In the genomic region with DNA sequence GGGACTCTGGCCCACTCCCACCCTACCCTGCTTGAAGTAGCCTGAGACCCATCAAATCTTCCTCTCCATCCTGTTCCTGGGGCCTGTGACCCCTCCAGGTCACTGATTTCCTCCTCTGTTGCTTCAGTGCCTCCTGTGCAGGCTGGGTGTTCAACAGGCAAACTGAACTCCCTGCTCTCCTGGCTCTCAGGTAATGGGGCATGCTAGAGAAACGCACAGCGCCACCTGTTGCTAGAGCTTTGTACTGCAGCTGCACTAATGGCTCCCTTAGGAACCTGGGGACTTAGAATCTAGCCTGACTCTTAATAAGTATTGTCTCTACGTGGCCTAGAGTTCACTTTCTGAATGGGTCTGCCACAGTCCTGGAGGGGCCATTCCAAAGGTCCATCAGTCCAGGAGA, we compare ENCODE assay signal across 9 mouse cellular contexts. TPM values are rescaled to one million over a fixed set of nuclear protein-coding genes. Genes with fewer than 3 reads are reported as not detected.
A peak's percentile ranks its signal among the peaks of the same experiment; 100 is the strongest.
DNase-seq lines count a peak whose midpoint lies in the region; ATAC-seq and TF ChIP-seq lines count a peak whose summit lies in the region.
"Had no signal": no experiment of that assay in that cellular context is flagged by ENCODE, and none has a peak within 500 bp of the region (broad histone marks: within the 10 kb centered on the region; RNA-seq: fewer than 3 reads in every experiment).

No protein-coding gene starts in this region.

- intact Hi-C loops in gastrocnemius, adult 2 months (cut with DNase I), result loop anchor here (2.0 kb wide), 1 partner anchor 178 kb away; no protein-coding TSS in a partner anchor

- TF ChIP-seq CTCF in gastrocnemius, adult 2 months (IDR thresholded peaks at IDR 0.05), result peak; percentile 98; the same call in 1 of the 2 replicates

- H3K4me2 ChIP-seq in liver, embryonic 11.5 days, result no peak overlapping the region
- no peak overlapping the region for H3K4me2 ChIP-seq in neural tube, embryonic 11.5 days (ENCODE audit: low read depth)

- no peaks in the 10 kb centered on the region for H3K4me1 ChIP-seq in liver, embryonic 11.5 days (replicated peaks; ENCODE audit: control insufficient read depth, insufficient read depth, low read length)
- H3K4me1 ChIP-seq in neural tube, embryonic 11.5 days (ENCODE audit: control insufficient read depth, insufficient read depth, low read length), result no peaks in the 10 kb centered on the region

- H3K9me3 ChIP-seq in liver, embryonic 11.5 days (ENCODE audit: control insufficient read depth, low read length), result no peaks in the 10 kb centered on the region
- H3K9me3 ChIP-seq in neural tube, embryonic 11.5 days (ENCODE audit: control insufficient read depth, low read length), result no peaks in the 10 kb centered on the region

- 0 out of 2 replicates have a peak, but pooled peaks have one; percentile 20 for ATAC-seq in liver, embryonic 11.5 days (replicated peaks; ENCODE audit: low FRiP score)
- ATAC-seq in neural tube, embryonic 11.5 days (ENCODE audit: insufficient read depth, low FRiP score, low TSS enrichment), result no peak

- H3K4me3 ChIP-seq in gastrocnemius, adult 2 months, result no peak overlapping the region
- H3K4me3 ChIP-seq in liver, embryonic 11.5 days (ENCODE audit: low read depth, low read length), result no peak overlapping the region
- no peak overlapping the region for H3K4me3 ChIP-seq in neural tube, embryonic 11.5 days (ENCODE audit: low read depth, low read length)

- H3K36me3 ChIP-seq in liver, embryonic 11.5 days (ENCODE audit: control insufficient read depth, insufficient read depth, low read length), result 0 out of 2 replicates have a peak, but pooled peaks cover 5% of the 10 kb centered on the region
- peaks cover 2% of the 10 kb centered on the region; the same call in 1 of the 2 replicates for H3K36me3 ChIP-seq in neural tube, embryonic 11.5 days (ENCODE audit: control insufficient read depth, insufficient read depth, low read length)

- H3K27me3 ChIP-seq in liver, embryonic 11.5 days (replicated peaks; ENCODE audit: control insufficient read depth, insufficient read depth, low read length), result no peaks in the 10 kb centered on the region
- H3K27me3 ChIP-seq in neural tube, embryonic 11.5 days (ENCODE audit: control insufficient read depth, insufficient read depth, low read length), result no peaks in the 10 kb centered on the region

- H3K27ac ChIP-seq in gastrocnemius, adult 2 months, result no peak overlapping the region
- no peak overlapping the region for H3K27ac ChIP-seq in liver, embryonic 11.5 days (ENCODE audit: low read depth, low read length)
- H3K27ac ChIP-seq in neural tube, embryonic 11.5 days (ENCODE audit: low read depth, low read length), result no peak overlapping the region

- WGBS in liver, embryonic 11.5 days, result 5% methylated on average over 3 of the region's 3 CpGs
- 13% methylated on average over 3 of the region's 3 CpGs for WGBS in neural tube, embryonic 11.5 days

- DNase-seq in right cerebral cortex, adult 18-20 months, result peak; percentile 60
- DNase-seq in right cerebral cortex, postnatal 36 days (ENCODE audit: low spot score in 2 of 2), result no peak
- DNase-seq in cerebellum, adult 9-11 months, result peak; percentile 80
- peak; percentile 83 for DNase-seq in gastrocnemius, adult 2 months
- DNase-seq in kidney, adult 18-20 months, result peak; percentile 86
- DNase-seq in liver, embryonic 11.5 days (ENCODE audit: low spot score), result peak; percentile 55
- peak; percentile 80 for DNase-seq in neural tube, embryonic 11.5 days (ENCODE audit: low spot score)
- peak; percentile 26 to 43 for DNase-seq in thymus, adult 18-20 months

- H3K9ac ChIP-seq in liver, embryonic 11.5 days (ENCODE audit: low read depth, low read length), result no peak overlapping the region
- no peak overlapping the region for H3K9ac ChIP-seq in neural tube, embryonic 11.5 days (ENCODE audit: low read length)

RNA-seq across cellular contexts. Expression of a gene that starts 10.4 kb away (rescaled TPM):
- 10 to 100 TPM in 1 of 2 experiments, 1 to 10 TPM in 1; 9.7 to 12.0 TPM for total RNA-seq in gastrocnemius, adult 2 months (2021)
- 3.3 and 3.8 TPM in 2 replicates for polyA plus RNA-seq in liver, embryonic 11.5 days (2014; fragmentation: Nextera tagmentation; extraction: Ambion mirVana)
- polyA plus RNA-seq in neural tube, embryonic 11.5 days (2014; fragmentation: Nextera tagmentation; extraction: Ambion mirVana), result 5.2 and 5.6 TPM in 2 replicates

RNA-seq across cellular contexts. Expression of a gene that starts 29.8 kb away (rescaled TPM):
- 10 to 100 TPM in 1 of 2 experiments, 1 to 10 TPM in 1; 4.1 to 11.0 TPM for total RNA-seq in gastrocnemius, adult 2 months (2021)
- 5.9 and 6.4 TPM in 2 replicates for polyA plus RNA-seq in liver, embryonic 11.5 days (2014; fragmentation: Nextera tagmentation; extraction: Ambion mirVana)
- polyA plus RNA-seq in neural tube, embryonic 11.5 days (2014; fragmentation: Nextera tagmentation; extraction: Ambion mirVana), result 12.4 and 14.0 TPM in 2 replicates

RNA-seq across cellular contexts. Expression of a gene that starts 35.4 kb away (rescaled TPM):
- total RNA-seq in gastrocnemius, adult 2 months (2021), result 1,000 to 10,000 TPM; 1,971 to 4,216 TPM
- 11.0 and 13.4 TPM in 2 replicates for polyA plus RNA-seq in liver, embryonic 11.5 days (2014; fragmentation: Nextera tagmentation; extraction: Ambion mirVana)
- polyA plus RNA-seq in neural tube, embryonic 11.5 days (2014; fragmentation: Nextera tagmentation; extraction: Ambion mirVana), result 7.1 and 7.2 TPM in 2 replicates

RNA-seq across cellular contexts. Expression of a gene that starts 38.0 kb away (rescaled TPM):
- total RNA-seq in gastrocnemius, adult 2 months (2021), result 1,000 to 10,000 TPM in 1 of 2 experiments, 100 to 1,000 TPM in 1; 819 to 1,877 TPM
- polyA plus RNA-seq in liver, embryonic 11.5 days (2014; fragmentation: Nextera tagmentation; extraction: Ambion mirVana), result not detected in 2 replicates
- 0.28 TPM in 1 of 2 replicates, not detected in the other for polyA plus RNA-seq in neural tube, embryonic 11.5 days (2014; fragmentation: Nextera tagmentation; extraction: Ambion mirVana)
- polyA plus RNA-seq: stomach, embryonic 14.5 days had no signal

RNA-seq across cellular contexts. Expression of a gene that starts 46.0 kb away (rescaled TPM):
- 1 to 10 TPM; 7.2 to 9.3 TPM for total RNA-seq in gastrocnemius, adult 2 months (2021)
- 18.2 and 22.1 TPM in 2 replicates for polyA plus RNA-seq in liver, embryonic 11.5 days (2014; fragmentation: Nextera tagmentation; extraction: Ambion mirVana)
- 15.3 and 16.2 TPM in 2 replicates for polyA plus RNA-seq in neural tube, embryonic 11.5 days (2014; fragmentation: Nextera tagmentation; extraction: Ambion mirVana)

Comparison
In these comparisons a context has a peak if more than half of its experiments do, and no peak if none do; other contexts are left out.
1. DNase-seq: peak in right cerebral cortex, adult 18-20 months (single experiment), cerebellum, adult 9-11 months (single experiment), gastrocnemius, adult 2 months (single experiment), kidney, adult 18-20 months (single experiment), liver, embryonic 11.5 days (single experiment), neural tube, embryonic 11.5 days (single experiment) and thymus, adult 18-20 months (2 of 2); none in right cerebral cortex, postnatal 36 days (0 of 2).